Mouse (Mus musculus) urinary bladder, adult 18-20 months (tissue): ENCODE measurements around the gene Skor1.

Experiments
- DNase-seq, 2 experiments: peaks; one replicate each; pipeline ENCODE4 v3.0.0; 2022; ENCODE audit warnings: low spot score in 2 of 2, mixed read lengths in 2 of 2

Skor1 gene

DNA sequence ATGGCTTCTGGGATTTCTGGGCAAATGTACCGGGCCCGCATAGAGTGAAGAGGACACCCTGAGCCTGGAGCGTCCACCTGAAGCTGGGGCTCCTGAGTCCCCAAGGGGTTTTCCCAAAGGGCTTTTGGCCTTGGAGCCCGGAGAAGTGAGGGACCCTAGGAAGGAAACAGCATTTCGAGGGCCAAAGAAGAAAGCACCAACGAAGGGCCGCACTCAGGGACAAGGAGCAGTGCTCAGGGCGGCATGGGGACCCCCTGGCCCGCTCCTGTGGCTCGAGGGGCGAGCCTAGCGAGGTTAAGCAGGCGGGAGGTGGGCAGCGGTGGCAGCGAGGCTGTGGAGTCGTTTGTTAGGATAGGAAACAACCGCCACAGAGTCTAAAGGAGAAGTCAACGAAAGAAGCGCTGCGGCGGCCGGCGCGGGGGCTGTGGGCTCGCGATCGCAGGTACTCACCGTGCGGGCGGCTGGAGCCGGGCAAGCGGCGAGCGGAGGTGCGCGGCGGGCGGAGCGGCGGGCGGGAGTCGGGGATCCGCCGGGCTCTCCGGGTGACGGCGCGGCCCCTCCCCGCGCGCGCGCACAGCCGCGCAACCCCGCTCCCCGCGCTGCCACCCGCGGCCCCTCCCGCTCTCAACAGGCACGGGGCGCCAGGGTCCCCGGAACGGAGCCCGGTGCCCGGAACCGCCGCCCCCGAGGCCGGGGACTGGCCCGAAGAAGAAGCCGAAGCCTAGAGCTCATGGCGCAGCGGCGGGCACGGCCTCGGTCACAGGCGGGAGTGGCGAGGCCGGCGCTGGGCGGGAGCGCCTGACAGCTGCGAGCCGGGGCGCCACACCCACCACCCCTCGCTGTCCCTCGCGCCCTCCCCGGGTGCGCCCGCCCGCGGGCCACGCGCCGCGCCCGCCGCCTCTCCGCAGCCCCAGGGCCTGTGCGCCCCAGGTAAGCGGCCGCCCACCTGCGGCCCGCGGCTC is at the start of gene Skor1:
TSS of gene Skor1 (minus strand) at position 552 of the 962 bp plus-strand sequence.
- DNase-seq = no peak

DNA sequence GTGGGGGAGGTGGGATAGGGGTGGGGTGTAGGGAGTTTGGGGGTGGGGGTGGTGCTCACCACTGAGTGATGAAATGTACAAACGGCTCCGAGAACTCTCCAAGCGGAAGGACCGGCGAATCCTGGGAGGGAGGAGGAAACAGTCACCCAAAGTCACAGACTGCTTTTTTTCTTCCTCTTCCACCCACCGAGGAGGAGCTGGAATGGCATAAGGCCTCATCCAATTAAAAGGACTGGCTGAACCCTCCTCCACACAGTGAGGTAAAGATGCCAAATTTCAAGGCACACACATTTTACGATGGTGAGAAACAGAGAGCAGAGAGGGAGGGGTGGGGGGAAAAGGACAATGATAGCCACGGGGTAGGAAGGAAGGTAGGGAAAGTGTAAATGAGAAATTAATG is 48.5 kb upstream of the Skor1 start:
- no peak for DNase-seq

DNA sequence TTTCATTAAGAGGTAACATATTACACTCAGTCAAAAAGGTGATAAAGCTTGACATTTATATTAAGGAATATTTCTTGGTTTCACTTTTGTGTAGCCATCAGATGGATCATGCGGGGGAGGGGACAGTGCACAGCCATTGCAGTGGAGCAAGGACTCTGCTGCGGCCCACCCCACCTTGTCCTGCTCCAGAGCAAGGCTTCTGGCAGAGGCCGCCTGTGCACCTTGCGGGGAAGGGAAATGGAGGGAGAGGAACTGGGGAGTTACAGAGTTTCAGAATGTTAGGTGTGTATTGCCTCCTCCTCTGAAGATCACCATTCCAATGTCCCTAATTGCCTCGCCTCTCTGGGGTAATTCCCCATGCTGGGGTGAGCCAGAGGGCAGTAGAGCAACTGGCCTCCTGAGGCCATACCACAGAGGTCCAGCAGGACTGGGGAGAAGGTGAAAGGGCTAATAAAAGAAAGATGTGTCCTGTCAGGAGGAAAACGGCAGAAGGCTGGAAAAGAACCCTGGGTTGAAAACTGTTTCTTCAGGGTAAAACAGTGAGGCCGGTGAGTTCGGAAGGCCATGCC is 47.4 kb upstream of the Skor1 start:
- DNase-seq = peak in 1 of 2 experiments; percentile 13

DNA sequence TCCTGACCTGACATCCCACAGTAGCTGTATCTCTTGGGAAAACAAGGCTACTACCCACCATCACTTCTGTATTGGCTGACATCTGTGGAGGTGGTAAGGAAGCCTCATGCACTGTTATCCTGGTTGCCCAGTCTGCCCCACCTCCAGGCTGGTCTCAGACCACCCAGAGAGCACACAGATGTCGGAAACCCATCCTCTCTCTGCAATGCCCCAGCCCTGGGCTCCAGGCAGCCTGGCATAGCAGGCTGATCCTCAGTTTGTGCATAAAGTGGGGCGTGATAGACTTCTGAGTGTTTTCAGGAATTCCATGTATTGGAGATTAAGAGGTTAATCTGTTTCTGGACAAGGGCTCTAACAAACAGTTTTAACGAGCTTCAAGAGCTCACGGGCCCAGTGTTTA is 46.8 kb upstream of the Skor1 start:
- no peak for DNase-seq

DNA sequence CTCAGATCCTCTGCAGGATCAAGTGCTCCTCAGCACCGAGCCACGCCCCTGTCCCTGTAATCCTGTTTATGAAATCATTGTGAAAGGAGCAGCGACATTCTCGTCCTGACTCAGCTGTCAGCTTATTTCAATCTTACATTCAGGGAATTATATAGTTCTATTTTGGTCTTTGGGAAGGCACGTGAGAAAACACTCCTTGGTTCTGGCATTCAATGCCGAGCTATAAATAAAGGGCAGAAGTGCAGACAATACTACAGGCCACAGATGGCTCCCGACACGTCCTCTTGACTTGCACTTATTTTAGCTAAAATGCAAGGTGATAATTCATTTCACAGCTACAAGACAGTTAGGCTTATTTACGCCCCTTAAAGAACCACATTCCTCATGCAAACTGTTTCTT is 46.0 kb upstream of the Skor1 start:
- DNase-seq = no peak

DNA sequence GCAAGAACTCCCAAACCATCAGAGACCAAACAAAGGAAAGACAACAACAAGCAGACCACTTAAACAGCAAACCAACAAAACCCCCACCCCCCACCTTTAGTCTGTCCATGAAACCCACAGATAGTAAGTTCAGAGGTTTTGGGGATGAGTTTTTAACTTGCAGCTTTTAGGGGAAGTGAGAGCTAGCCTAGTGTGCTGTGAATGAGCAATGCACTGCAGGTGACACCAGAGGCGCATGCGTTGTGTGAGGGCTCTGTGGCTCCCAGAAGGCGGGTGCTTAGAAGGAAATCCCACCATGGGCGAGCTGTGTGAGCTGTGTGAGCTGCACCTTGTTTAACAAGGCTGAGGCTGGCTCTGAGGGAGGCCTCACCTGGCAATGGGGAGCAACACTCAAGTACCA is 44.0 kb upstream of the Skor1 start:
- DNase-seq = no peak

DNA sequence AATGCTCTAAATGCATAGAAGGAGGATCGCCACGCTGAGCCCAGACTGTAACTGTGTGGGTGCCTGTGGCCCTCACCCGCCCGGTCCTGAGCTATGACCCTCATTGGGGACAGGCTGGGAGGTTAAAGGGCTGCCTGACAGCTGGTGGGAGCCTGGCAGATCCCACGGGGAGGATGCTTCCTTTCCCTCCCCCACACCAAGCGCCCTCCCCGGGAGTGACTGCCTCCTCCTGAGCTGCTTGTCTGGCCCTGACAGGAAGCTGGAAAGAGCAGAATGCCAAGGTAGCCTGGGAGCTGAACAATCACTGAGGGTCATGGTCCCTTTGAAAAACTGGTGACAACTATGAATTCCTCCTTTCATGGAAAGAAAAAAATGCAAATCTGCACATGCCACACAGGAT is 38.5 kb upstream of the Skor1 start:
- no peak for DNase-seq

DNA sequence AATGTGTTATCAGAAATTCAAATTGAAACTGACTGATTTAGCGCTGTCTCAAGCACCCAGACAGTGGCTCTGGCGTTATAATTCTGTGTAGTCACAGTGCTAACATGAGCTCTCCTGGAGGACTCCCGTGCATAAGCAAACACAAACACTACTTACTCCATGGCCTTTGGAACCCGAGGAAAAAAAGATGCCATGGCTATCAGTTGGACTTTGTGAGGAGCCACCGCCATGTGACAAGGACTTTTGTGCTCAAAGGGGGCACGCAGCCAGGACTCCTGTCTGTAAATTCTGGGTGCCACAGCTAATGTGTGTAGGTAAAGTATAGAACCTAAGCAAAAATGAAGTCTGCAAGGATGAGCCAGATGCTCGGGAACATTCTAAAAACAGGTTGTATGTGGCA is 36.5 kb upstream of the Skor1 start:
- no peak for DNase-seq

DNA sequence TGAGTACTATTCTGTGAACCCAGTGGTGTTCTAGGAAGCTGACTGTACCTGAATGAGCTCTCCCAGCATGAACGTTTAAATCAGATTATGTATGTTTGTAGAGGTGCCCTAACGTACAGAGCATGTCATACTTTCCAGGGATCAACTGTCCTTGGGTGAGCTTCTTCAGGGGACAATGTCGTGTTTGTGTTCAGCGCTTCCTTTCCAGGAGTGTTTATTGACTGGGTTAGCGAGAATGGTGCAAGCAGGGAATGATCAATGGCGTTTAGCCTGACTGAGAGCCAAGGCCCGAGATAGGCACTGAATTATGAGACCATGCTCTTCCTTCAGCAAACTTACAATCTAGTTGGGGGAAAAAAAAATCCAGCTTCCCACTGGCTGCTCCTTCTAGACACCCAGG is 35.1 kb upstream of the Skor1 start:
- DNase-seq = no peak

DNA sequence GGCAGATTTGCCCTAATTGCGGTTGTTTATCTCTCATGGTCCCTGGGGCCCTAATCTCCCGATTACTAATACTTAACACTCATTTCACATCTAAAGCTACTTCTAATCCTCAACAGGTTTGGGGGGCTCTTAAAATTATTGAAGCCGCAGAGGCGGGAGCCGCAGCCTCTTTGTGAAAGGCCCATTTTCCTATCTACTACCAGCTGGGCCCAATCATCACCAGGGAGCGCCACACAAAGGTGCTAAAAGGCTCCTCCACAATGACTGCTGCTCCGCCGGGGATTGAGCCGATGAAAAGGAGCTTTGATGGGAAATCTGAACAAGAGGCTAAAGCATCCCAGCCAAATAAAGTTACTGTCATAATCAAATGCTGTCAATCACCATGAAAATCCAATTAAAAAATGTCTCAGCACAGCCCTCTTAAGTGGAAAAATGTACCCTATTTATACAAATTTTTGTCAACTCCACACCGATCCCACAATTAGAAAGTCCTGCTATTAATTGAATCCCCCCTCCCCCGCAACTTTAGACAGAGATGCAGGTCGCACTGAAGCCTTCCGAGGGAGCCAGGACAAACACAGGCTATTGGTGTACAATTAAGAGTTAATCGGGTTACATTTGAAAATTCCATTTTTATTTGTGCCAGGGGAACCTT is 33.7 kb upstream of the Skor1 start:
- DNase-seq = no peak

DNA sequence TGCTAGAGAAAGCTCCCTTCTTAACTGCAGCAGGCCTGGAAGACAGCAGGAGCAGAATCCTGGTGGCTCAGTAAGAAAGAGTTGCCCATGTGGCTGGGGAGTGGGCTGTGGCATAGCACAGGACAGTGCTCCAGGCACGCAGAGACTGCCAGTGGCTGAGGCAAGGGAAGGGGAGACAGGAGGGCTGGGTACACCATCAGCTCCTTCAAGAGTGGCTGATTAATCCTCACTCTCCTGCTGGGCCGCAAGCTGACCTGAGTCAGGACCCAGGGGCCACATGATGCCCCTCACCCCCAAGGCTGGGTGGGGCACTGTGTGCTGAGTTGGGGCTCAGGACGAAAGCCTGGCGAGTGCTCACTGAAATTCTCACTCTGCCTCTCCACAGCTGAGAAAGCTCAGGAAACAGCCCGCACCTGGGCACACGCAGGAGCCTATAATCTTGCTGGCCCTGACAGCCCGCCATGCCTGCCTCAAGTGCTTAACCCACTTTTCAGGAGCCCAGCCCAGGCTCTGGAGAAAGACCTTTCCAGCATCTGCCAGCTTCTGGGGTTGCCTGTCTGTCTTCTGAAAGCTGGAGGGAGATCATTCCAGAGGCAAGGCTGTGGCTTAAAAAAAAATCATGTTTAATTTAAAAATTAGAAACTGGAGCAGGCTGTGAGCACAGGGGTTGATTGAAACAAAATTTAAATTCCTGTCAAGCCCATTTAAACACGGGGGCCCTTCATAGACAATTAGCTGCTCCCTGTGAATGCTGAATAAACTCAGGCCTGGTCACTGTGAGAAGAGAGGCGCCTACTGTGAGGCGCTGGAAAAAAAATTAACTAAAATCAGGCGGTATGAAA is 32.8 kb upstream of the Skor1 start:
- no peak for DNase-seq

DNA sequence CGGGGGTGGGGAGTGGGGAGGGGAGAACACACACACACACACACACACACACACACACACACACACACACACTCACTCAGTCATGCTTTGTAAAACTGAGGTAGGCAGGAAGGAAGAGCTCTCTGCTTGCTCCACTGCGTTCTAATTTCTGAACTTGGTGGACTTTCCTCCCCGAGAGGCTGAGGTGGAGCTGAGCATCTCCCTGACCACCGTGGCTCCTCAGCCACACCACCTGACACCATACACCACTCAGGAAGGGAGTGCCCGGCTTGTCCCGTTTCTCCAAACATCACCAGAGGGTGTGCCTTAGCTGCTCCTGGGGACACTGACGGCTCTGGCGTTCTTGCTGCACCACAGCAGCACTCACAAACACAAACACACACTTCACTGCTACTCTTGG is 29.5 kb upstream of the Skor1 start:
- no peak for DNase-seq

DNA sequence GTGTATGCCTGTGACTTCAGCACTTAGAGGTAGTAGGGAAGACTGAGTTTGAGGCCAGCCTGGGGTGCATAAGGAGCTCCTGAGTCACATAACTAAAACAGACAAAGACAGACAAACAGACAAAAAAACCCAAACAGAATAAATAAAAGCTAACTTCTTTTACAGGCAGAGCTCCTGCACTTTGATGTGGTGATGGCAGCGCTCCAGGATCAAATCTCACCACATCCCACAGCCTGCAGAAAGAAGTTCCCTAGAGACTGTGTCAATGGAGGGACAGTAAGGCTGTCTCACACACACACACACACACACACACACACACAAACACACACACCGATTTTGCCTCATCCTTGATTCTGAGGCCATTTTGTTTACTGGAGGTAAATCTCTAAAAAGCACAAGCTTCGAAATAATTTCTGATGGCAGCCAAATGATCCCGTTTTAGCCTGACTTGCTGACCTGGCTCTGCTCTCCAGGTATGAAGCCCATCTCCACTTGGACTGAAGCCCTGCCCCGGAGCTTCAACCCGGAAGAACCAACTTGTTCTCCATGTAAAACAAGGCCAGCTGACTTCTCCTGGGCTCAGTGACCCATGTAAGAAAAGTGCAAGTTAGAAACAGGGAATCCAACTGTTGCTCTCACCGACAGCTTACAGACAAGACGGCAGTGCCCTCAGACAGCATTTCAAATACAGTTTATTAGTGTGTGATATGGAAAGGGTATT is 25.4 kb upstream of the Skor1 start:
- no peak for DNase-seq

DNA sequence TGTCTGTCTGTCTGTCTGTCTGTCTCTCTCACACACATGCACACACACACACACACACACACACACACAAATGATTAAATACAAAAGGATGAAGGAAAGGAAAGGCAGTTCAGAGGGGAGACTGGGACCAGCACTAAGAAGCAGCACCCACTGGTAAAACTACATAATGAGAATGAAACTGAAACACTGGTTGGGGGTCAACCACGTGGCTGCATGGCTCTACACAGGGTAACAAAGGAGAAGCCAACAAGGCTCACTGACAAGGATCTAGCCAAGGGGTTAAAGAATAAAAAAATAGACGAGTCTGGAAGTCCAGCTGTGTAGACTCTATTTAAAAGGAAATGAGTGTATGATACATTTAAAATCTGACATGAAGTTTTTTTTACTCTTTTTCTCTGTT is 23.2 kb upstream of the Skor1 start:
- no peak for DNase-seq

DNA sequence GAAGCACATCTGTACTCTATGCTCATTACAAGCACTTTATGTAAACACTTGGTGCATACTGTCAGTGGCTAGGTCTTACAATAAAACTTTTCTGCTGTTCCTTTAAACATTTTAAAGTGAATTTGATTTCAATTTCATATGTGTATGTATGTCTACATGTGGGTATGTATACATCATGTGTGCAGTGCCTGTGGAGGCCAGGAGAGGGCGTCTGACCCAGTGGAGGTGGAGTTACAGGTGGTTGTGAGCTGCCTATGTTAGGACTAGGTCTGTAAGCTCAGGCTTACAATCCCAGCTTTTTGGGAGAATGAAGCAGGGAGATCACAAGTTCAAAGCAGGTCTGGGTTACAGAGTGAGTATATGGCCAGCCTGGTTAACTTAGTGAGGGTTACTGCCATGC is 20.4 kb upstream of the Skor1 start:
- DNase-seq = no peak

DNA sequence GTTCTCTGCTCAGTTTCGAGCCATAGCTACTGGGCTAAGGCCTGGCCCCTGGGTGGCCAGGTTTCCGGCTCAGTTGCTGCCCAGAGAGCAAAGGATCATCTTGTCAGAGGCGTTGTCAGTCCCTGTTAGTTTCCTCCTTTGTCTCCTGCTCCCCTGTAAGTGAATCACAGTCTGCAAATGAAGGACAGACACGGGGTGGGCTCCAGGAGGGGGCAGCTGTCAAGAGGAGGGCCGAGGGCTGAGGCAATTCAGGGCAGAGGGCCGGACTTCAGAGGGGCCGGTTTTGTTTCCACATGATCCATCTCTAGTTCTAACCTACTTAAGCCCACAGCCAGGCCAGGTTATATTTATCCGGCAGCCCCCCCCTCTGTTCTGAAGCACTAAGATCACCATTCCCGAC is 16.3 kb upstream of the Skor1 start:
- no peak for DNase-seq

DNA sequence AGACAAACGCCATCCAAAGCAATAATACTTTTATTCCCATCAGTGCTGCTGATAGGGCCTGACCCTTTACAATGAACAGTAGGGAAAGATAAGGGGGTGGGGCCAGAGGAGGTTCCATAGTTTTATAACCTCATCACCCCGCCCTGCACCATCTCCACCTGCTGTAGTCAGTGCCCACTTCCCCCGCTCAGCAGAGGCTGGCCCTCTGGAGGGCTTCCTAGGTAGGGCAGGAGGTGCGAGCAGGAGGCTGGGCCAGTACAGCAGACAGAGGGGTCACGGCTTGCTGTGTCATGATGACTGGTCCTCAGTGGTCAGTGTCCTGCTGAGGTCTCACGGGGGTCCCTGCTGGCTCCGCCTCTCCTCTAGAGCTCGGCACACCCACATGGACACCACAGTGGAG is 15.0 kb upstream of the Skor1 start:
- no peak for DNase-seq

DNA sequence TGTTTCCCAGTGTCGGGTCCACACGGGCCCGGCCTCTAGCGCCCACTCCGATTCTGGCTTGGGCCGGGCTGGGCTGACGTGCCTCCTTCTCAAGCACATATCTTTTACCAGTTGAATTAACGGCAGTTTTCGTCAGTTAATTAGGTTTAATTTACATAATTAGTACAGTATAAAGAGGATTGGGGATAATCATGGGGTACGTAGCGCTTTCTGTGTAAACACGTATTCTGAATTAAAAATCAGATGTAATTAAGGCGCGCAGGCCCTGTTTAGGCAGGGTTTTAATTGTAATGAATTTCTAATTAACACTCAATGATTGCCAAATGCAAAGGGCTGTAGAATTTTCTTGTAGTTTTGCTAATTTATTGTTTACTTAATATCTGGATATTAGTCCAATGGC is 3.2 kb upstream of the Skor1 start:
- DNase-seq = no peak

DNA sequence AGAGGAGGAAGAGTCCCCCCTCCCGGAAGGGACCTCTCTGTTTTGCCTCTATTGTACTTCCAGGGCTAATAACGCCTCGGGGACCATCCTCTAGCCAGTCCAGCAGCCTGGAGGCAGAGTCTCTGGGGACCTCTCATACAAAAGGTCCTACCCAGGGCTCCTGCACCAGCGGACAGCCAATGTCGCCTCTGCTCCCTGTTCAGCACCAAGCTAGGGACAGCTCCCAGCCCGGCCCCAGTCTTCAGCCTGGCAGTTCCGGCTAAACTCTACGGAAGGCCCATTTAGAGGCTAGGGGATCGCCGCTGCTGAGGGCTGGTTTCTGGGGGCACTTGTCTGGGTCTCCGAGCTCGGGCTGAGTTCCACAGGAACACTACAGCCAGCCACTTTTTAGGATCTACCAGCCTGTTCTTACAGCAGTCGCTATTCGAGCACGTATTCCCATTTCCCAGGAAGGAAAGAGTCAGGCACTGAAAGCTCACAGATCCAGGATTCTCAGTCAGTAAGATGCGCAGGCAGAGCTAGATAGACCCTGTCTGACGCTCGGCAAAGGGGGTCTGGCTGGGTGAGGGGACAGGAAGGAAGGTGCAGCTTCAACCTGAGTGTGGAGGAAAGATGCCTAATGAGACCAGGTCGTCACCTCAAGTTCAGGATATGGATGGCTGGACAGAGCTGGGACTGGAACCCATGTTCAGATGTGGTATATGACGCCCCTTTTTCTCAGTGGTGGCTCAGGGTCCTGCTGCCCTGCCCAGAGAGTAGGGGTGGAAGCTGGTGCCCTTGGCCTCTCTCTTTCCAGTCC is 2.5 kb upstream of the Skor1 start:
- DNase-seq = peak in 1 of 2 experiments; percentile 25

DNA sequence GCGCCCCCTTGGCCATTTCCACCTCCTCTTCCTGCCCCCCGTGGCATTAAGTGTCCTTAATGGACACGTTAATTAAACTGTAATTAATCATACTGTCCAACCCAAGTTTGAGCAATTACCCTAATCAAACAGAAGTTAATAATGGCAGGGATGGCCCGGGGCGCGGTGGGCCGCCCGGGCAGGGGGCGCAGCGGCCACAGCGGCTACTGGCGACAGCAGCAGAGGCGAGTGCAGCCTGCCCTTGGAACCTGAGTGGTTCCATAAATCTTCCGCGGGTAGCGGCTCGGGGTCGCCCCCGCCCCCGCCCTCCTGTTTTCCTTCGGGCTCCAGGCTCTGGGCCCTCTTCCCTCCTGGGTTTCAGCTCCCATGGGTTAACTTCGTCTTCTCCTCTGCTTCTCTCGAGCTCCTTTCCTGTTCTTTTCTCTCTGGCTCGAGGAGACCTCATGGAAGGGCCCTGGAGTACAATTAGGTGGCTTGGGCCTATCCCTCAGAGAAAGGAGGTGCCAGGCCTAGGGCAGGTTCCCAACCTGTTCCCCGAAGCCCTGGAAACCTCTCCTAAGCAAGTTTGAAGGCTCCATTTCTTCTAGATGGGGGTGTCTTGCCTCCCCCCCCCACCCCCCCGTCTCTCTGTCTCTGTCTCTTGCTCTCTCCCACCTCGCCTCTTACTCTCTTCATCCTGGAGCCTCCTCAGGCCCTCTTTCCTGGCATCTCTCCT is 1.5 kb upstream of the Skor1 start:
- DNase-seq = no peak
